Mouse (Mus musculus): Measurements from ENCODE around the gene Mrps9.

GRCm38 (mm10) chr1:42865986-42866385 is 15.0 kb downstream of the Mrps9 start:
- TF ChIP-seq CTCF (IDR thresholded peaks at IDR 0.05; ENCODE audit: control insufficient read depth, insufficient read depth, insufficient read length) (no peak), MYOD1 (IDR thresholded peaks at IDR 0.05; ENCODE audit: control insufficient read depth, insufficient read length, low read depth) (no peak), MYOG (IDR thresholded peaks at IDR 0.05; ENCODE audit: control insufficient read depth, extremely low read depth, insufficient read length) (no peak), MAX (IDR thresholded peaks at IDR 0.05) (no peak), USF1 (IDR thresholded peaks at IDR 0.05; ENCODE audit: low read depth) (no peak), FOSL1 (IDR thresholded peaks at IDR 0.05; ENCODE audit: insufficient read depth, low read length, poor library complexity, severe bottlenecking) (no peak), CEBPB (IDR thresholded peaks at IDR 0.05; ENCODE audit: low read depth) (no peak)
